Mouse (Mus musculus) layer of hippocampus, adult 2 months (tissue): ENCODE measurements at regions not wholly inside any gene's neighbourhood (a gene's known extent, or its start where the extent isn't known, plus 50 kb on each side); places are given as distances from the start of the nearest gene placed in this dataset.
A peak's percentile ranks its signal among the peaks of the same experiment; 100 is the strongest.

ENCODE experiments used
- DNase-seq, 2 experiments: peaks; one replicate each; pipeline ENCODE4 v3.0.0; 2022; ENCODE audit warnings: low spot score in 2 of 2
- H3K27ac ChIP-seq: fragments of 200-600 bp; 2 replicates; pipeline ENCODE4 v1.8.1; 2022
- H3K4me3 ChIP-seq: fragments of 200-600 bp; 2 replicates; pipeline ENCODE4 v1.8.1; 2022; ENCODE audit warnings: mild to moderate bottlenecking
- CTCF ChIP-seq: fragments of 200-600 bp; conservative IDR thresholded peaks from 2 replicates; pipeline ENCODE4 v1.8.1; 2022; ENCODE audit warnings: antibody characterized with exemption, mild to moderate bottlenecking, moderate library complexity

DNA sequence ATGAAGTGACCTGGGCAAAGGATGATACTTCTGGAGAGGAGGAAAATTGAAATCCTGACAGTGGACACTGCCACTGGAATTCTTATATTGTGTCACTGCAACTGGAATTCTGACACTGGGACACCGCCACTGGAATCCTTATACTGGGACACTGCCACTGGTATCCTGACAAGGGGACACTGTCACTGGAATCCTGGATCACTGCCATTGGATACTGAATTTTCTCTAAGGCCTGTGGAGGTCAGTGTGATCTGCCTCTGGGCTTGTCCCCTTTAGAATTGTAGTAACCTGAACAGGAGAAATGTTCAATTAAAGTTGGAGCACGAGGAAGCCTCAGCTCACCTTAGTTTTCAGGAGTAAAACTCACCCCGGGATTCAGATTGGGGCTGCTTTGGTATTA lies 205.0 kb downstream of the Gm5447 start:
- Histone ChIP-seq H3K4me3 (no peak overlapping the region), H3K27ac (no peak overlapping the region)
- no peak for TF ChIP-seq CTCF
- DNase-seq = no peak

GRCm38 (mm10) chr13:31179407-31180001 lies 205.5 kb downstream of the Gm5447 start:
- peak in 1 of 2 experiments; percentile 11 for DNase-seq
- Histone ChIP-seq H3K4me3 (no peak overlapping the region), H3K27ac (no peak overlapping the region)
- no peak for TF ChIP-seq CTCF

GRCm38 (mm10) chr13:31181530-31181929 lies 207.5 kb downstream of the Gm5447 start:
- DNase-seq = no peak
- Histone ChIP-seq H3K4me3 (no peak overlapping the region), H3K27ac (no peak overlapping the region)
- TF ChIP-seq CTCF = no peak

- TF ChIP-seq CTCF = no peak
- Histone ChIP-seq H3K27ac (no peak overlapping the region), H3K4me3 (no peak overlapping the region)
- no peak for DNase-seq
Measured at GRCm38 (mm10) chr13:31184845-31185834, 211.1 kb downstream of the Gm5447 start.

DNA sequence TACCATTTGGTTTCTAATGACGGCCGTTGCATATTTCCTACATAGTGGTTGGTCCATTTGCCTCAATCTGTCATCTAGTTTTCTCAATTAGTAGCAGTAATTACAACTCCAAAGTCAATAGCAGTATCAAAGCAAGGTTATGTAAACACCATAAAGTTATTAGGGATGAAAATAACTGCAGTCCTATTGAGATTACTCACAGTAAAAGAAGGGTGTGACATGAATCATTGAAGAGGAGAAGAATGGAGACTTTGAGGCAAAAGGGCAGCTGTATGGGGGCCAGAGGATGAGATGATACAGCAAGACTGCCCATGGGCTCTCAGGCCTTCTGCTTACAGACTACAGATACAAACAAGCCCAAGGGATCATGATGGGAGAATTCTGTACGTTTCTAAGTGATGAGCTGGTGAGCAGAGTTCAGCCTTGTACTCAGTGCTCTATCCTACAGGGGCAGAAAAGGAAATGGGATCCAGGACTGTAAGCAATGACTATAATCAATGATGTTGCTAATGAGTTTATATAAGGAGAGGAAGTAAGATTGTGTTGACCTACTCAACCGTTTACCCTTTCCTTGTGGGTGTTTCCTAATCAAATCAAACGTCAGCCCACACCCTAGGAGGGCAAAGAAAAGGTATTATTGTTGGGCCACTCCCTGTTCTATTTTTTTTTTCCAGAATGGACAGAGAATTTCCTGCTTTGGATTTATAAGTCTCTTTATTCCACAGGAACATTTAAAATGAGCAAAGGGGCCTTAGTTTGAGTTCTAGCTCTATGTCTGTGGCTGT lies 213.0 kb downstream of the Gm5447 start:
- no peak for DNase-seq
- no peak overlapping the region for H3K4me3 ChIP-seq
- no peak overlapping the region for H3K27ac ChIP-seq
- no peak for TF ChIP-seq CTCF

- no peak for TF ChIP-seq CTCF
- DNase-seq = no peak
- H3K4me3 ChIP-seq = no peak overlapping the region
- no peak overlapping the region for H3K27ac ChIP-seq
Measured at GRCm38 (mm10) chr13:31189116-31189515, 215.1 kb downstream of the Gm5447 start.

GRCm38 (mm10) chr13:31190036-31190435 lies 216.0 kb downstream of the Gm5447 start:
- no peak for TF ChIP-seq CTCF
- Histone ChIP-seq H3K4me3 (no peak overlapping the region), H3K27ac (no peak overlapping the region)
- DNase-seq = no peak

DNA sequence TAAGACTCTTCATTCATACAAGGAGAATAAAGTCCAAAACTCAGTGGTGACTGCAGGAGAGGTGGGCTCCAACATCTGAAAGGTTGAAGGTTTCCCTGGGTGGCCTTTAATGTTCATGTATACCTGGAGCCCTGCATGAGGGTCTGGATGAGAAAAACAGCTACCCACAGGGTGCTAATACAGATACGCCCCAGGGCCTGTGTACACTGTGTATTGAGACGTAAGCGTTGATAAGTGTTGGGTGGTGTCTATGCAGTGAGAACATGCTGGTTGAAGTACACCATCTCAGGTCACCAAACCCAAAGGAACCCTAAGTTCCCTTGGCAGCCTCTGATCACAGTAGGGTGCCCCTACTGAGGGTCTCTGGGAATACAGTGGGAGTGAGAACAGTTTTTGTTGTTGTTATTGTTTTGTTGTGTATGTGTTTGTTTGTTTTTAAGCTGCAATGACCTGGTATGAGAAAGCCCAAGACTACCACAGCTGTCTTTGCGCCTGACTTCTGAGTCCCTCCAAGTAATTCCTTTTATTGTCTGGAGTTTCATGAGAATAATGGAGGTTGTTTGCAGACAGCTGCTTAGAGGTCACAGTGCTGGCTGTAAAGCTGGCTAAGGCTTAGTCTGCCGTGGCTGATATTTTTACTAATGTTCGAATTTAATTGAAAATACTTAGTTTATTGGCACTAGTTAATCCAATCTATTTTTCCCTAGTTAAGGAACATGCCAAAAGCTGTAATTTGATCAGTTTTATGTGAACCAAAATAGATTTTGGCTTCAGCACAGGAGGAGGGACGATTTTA lies 217.5 kb downstream of the Gm5447 start:
- no peak overlapping the region for H3K27ac ChIP-seq
- H3K4me3 ChIP-seq = no peak overlapping the region
- no peak for DNase-seq
- TF ChIP-seq CTCF = no peak

GRCm38 (mm10) chr13:31194971-31195370 lies 221.0 kb downstream of the Gm5447 start:
- Histone ChIP-seq H3K4me3 (no peak overlapping the region), H3K27ac (no peak overlapping the region)
- no peak for TF ChIP-seq CTCF
- no peak for DNase-seq

DNA sequence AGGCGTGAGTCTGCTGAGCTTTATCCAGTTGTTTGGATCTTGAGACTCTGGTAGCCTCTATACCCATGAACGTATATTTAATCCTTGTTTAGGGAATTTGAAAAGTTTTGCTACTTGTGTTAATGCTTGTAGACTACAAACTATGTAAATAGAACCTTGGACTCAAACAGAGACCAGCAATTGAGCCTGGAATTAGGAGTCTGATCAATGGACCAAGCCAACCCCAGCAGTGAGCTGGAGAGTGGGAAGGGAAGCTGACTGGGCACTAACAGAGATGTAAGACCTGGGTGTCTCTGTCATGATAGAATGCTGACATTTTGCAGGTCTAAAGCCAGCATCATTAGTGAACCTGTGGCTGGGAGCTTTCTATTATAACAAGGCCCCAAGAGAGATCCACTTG lies 222.5 kb downstream of the Gm5447 start:
- TF ChIP-seq CTCF = no peak
- DNase-seq = no peak
- Histone ChIP-seq H3K4me3 (no peak overlapping the region), H3K27ac (no peak overlapping the region)

DNA sequence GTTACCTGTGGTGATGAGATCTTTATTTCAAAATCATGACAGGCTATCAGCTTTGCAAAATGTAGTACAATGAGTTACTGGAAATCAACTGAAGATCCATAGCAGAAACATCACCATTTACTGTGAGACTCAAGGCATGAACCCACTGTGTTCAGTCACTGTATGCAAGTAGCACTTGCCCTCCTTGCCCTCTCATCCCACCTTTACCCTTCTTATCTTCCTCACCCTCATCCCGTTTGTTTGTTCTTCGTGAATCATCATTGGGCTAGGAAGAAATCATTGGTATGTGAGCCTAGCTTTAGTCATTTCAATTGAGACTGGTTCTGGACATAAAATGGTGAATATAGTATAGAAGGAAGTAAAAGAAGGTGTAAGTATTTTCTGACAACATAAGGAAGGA lies 223.6 kb downstream of the Gm5447 start:
- DNase-seq = no peak
- TF ChIP-seq CTCF = no peak
- Histone ChIP-seq H3K4me3 (no peak overlapping the region), H3K27ac (no peak overlapping the region)

GRCm38 (mm10) chr13:31199384-31199783 lies 225.4 kb downstream of the Gm5447 start:
- Histone ChIP-seq H3K27ac (no peak overlapping the region), H3K4me3 (no peak overlapping the region)
- no peak for DNase-seq
- TF ChIP-seq CTCF = no peak
